Mouse (Mus musculus) CH12F3 (cell line): Measurements from ENCODE around the gene Tubb2a.

Experiments
- in situ Hi-C: fragments of 300-500 bp; cut with MboI; formaldehyde crosslinking; loops from 2 replicates; pipeline ENCODE4 v1.14.3; 2020; ENCODE audit warnings: low sequenced_read_pairs

Gene Tubb2a

GRCm38 (mm10) chr13:34054983-34055382 lies 22.8 kb downstream of the Tubb2a start:
- in situ Hi-C loops: no loop called here

- in situ Hi-C loops: no loop called here
These were observed 23.4 kb downstream of the Tubb2a start for GRCm38 (mm10) chr13:34054391-34054790.

- in situ Hi-C loops: no loop called here
These were observed 24.0 kb downstream of the Tubb2a start for GRCm38 (mm10) chr13:34053673-34054282.

GRCm38 (mm10) chr13:34051692-34052091 lies 26.1 kb downstream of the Tubb2a start:
- in situ Hi-C loops: no loop called here

- in situ Hi-C loops: no loop called here
These were observed 27.3 kb downstream of the Tubb2a start for GRCm38 (mm10) chr13:34050479-34050878.

- in situ Hi-C loops: loop anchor here (5.0 to 25.0 kb wide), 2 partner anchors 110 to 590 kb away; no protein-coding TSS in a partner anchor
These were observed 30.3 kb downstream of the Tubb2a start for GRCm38 (mm10) chr13:34047526-34047925.

GRCm38 (mm10) chr13:34046421-34047012 lies 31.3 kb downstream of the Tubb2a start:
- in situ Hi-C loops: loop anchor here (5.0 to 25.0 kb wide), 2 partner anchors 111 to 591 kb away; no protein-coding TSS in a partner anchor

GRCm38 (mm10) chr13:34045511-34046249 lies 32.1 kb downstream of the Tubb2a start:
- in situ Hi-C loops: loop anchor here (5.0 to 25.0 kb wide), 2 partner anchors 112 to 592 kb away; no protein-coding TSS in a partner anchor

GRCm38 (mm10) chr13:34043716-34044393 lies 34.0 kb downstream of the Tubb2a start:
- in situ Hi-C loops: loop anchor here (25.0 kb wide), 1 partner anchor 593 kb away; no protein-coding TSS in a partner anchor

- in situ Hi-C loops: loop anchor here (25.0 kb wide), 1 partner anchor 597 kb away; no protein-coding TSS in a partner anchor
These were observed 37.7 kb downstream of the Tubb2a start for GRCm38 (mm10) chr13:34040091-34040490.

GRCm38 (mm10) chr13:34038901-34039341 lies 38.9 kb downstream of the Tubb2a start:
- in situ Hi-C loops: loop anchor here (25.0 kb wide), 1 partner anchor 598 kb away; no protein-coding TSS in a partner anchor

- in situ Hi-C loops: loop anchor here (25.0 kb wide), 1 partner anchor 599 kb away; no protein-coding TSS in a partner anchor
These were observed 39.8 kb downstream of the Tubb2a start for GRCm38 (mm10) chr13:34038056-34038432.

- in situ Hi-C loops: loop anchor here (25.0 kb wide), 1 partner anchor 600 kb away; no protein-coding TSS in a partner anchor
These were observed 40.4 kb downstream of the Tubb2a start, which contains the start of gene Bphl for GRCm38 (mm10) chr13:34037172-34038055. TSS of gene Bphl (plus strand) at chr13:34037597.

- in situ Hi-C loops: loop anchor here (25.0 kb wide), 1 partner anchor 601 kb away; no protein-coding TSS in a partner anchor
These were observed 41.1 kb downstream of the Tubb2a start for GRCm38 (mm10) chr13:34036726-34037125.

GRCm38 (mm10) chr13:34035424-34035823 lies 42.4 kb downstream of the Tubb2a start:
- in situ Hi-C loops: loop anchor here (25.0 kb wide), 1 partner anchor 602 kb away; no protein-coding TSS in a partner anchor

- in situ Hi-C loops: loop anchor here (25.0 kb wide), 1 partner anchor 605 kb away; no protein-coding TSS in a partner anchor
These were observed 45.8 kb downstream of the Tubb2a start for GRCm38 (mm10) chr13:34032041-34032440.
